Mouse (Mus musculus): ENCODE data around the gene Ablim1. TPM values are rescaled to one million over a fixed set of nuclear protein-coding genes. Genes with fewer than 3 reads are reported as not detected.

The Ablim1 gene
- polyA plus RNA-seq, 1 experiment = 501 TPM

GRCm38 (mm10) chr19:57298006-57298405 lies 16.7 kb downstream of the Ablim1 start:
- Histone ChIP-seq H3K4me3 (ENCODE audit: insufficient read depth, low read depth, low read length) (no peak overlapping the region), H3K27ac (ENCODE audit: insufficient read depth, low read depth, low read length) (no peak overlapping the region), H3K4me1 (ENCODE audit: control insufficient read depth, insufficient read depth, low read length) (peaks cover 10% of the 10 kb centered on the region)
- TF ChIP-seq POLR2A (IDR thresholded peaks at IDR 0.05; ENCODE audit: insufficient read depth, low read depth, low read length) (no peak), CTCF (IDR thresholded peaks at IDR 0.05; ENCODE audit: insufficient read depth, low read depth, low read length) (no peak)
- WGBS = 79% methylated on average over 5 of the region's 5 CpGs

GRCm38 (mm10) chr19:57297447-57297846 lies 17.3 kb downstream of the Ablim1 start:
- Histone ChIP-seq H3K27ac (ENCODE audit: insufficient read depth, low read depth, low read length) (no peak overlapping the region), H3K4me3 (ENCODE audit: insufficient read depth, low read depth, low read length) (no peak overlapping the region), H3K4me1 (ENCODE audit: control insufficient read depth, insufficient read depth, low read length) (peaks cover 10% of the 10 kb centered on the region)
- TF ChIP-seq CTCF (IDR thresholded peaks at IDR 0.05; ENCODE audit: insufficient read depth, low read depth, low read length) (no peak), POLR2A (IDR thresholded peaks at IDR 0.05; ENCODE audit: insufficient read depth, low read depth, low read length) (no peak)
- 66% methylated on average over 9 of the region's 9 CpGs for WGBS

GRCm38 (mm10) chr19:57296539-57296938 lies 18.2 kb downstream of the Ablim1 start:
- H3K27ac ChIP-seq (ENCODE audit: insufficient read depth, low read depth, low read length) = no peak overlapping the region

GRCm38 (mm10) chr19:57295521-57295920 lies 19.2 kb downstream of the Ablim1 start:
- 83% methylated on average over 9 of the region's 9 CpGs for WGBS
- TF ChIP-seq POLR2A (IDR thresholded peaks at IDR 0.05; ENCODE audit: insufficient read depth, low read depth, low read length) (no peak), CTCF (IDR thresholded peaks at IDR 0.05; ENCODE audit: insufficient read depth, low read depth, low read length) (no peak)
- H3K4me3 ChIP-seq (ENCODE audit: insufficient read depth, low read depth, low read length) = no peak overlapping the region
- no peak overlapping the region for H3K27ac ChIP-seq (ENCODE audit: insufficient read depth, low read depth, low read length)
- peaks cover 6% of the 10 kb centered on the region; the same call in 1 of the 2 replicates for H3K4me1 ChIP-seq (ENCODE audit: control insufficient read depth, insufficient read depth, low read length)

More at GRCm38 (mm10) chr19:57296539-57296938, 18.2 kb downstream of the Ablim1 start:
- no peak overlapping the region for H3K4me3 ChIP-seq (ENCODE audit: insufficient read depth, low read depth, low read length)
- peaks cover 6% of the 10 kb centered on the region; the same call in 1 of the 2 replicates for H3K4me1 ChIP-seq (ENCODE audit: control insufficient read depth, insufficient read depth, low read length)
- TF ChIP-seq CTCF (IDR thresholded peaks at IDR 0.05; ENCODE audit: insufficient read depth, low read depth, low read length) (no peak), POLR2A (IDR thresholded peaks at IDR 0.05; ENCODE audit: insufficient read depth, low read depth, low read length) (no peak)
- WGBS = 68% methylated on average over 5 of the region's 5 CpGs

- Histone ChIP-seq H3K27ac (ENCODE audit: insufficient read depth, low read depth, low read length) (no peak overlapping the region), H3K4me1 (ENCODE audit: control insufficient read depth, insufficient read depth, low read length) (peaks cover 6% of the 10 kb centered on the region; the same call in 1 of the 2 replicates)
- TF ChIP-seq POLR2A (IDR thresholded peaks at IDR 0.05; ENCODE audit: insufficient read depth, low read depth, low read length) (no peak), CTCF (IDR thresholded peaks at IDR 0.05; ENCODE audit: insufficient read depth, low read depth, low read length) (no peak)
Observed at GRCm38 (mm10) chr19:57294356-57294755, 20.4 kb downstream of the Ablim1 start.

GRCm38 (mm10) chr19:57293737-57294136 lies 21.0 kb downstream of the Ablim1 start:
- Histone ChIP-seq H3K4me3 (ENCODE audit: insufficient read depth, low read depth, low read length) (no peak overlapping the region), H3K4me1 (ENCODE audit: control insufficient read depth, insufficient read depth, low read length) (peaks cover 6% of the 10 kb centered on the region; the same call in 1 of the 2 replicates), H3K27ac (ENCODE audit: insufficient read depth, low read depth, low read length) (no peak overlapping the region)
- WGBS = 51% methylated on average over 7 of the region's 7 CpGs
- TF ChIP-seq POLR2A (IDR thresholded peaks at IDR 0.05; ENCODE audit: insufficient read depth, low read depth, low read length) (no peak), CTCF (IDR thresholded peaks at IDR 0.05; ENCODE audit: insufficient read depth, low read depth, low read length) (no peak)

More at GRCm38 (mm10) chr19:57294356-57294755, 20.4 kb downstream of the Ablim1 start:
- WGBS = 82% methylated on average over 4 of the region's 4 CpGs
- no peak overlapping the region for H3K4me3 ChIP-seq (ENCODE audit: insufficient read depth, low read depth, low read length)

GRCm38 (mm10) chr19:57283310-57283709 lies 31.4 kb downstream of the Ablim1 start:
- no peak overlapping the region for H3K27ac ChIP-seq (ENCODE audit: insufficient read depth, low read depth, low read length)
- no peaks in the 10 kb centered on the region for H3K4me1 ChIP-seq (ENCODE audit: control insufficient read depth, insufficient read depth, low read length)
- WGBS = 60% methylated on average over 3 of the region's 3 CpGs
- TF ChIP-seq CTCF (IDR thresholded peaks at IDR 0.05; ENCODE audit: insufficient read depth, low read depth, low read length) (no peak), POLR2A (IDR thresholded peaks at IDR 0.05; ENCODE audit: insufficient read depth, low read depth, low read length) (no peak)
- H3K4me3 ChIP-seq (ENCODE audit: insufficient read depth, low read depth, low read length) = no peak overlapping the region

DNA sequence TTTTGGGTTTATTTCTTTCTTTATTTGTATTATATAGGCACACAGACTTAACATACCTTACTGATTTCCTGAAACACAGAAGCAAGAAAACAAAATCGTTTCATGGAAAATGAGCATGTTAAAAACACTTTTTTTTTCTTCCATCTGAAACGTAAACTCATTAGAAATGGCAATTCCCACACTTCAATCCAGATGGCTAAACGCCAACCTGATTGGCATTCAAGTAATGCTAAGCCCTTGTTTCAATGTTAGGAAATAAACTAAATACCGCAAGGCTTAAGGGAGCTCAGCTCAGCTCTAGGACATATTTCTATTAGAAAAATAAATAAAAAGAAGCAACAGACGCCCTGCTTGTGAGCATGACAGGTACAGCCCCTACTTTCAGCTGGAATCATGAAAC lies 32.1 kb downstream of the Ablim1 start:
- H3K27ac ChIP-seq (ENCODE audit: insufficient read depth, low read depth, low read length) = no peak overlapping the region
- whole genome bisulfite sequencing = 50% methylated on average over 5 of the region's 5 CpGs

DNA sequence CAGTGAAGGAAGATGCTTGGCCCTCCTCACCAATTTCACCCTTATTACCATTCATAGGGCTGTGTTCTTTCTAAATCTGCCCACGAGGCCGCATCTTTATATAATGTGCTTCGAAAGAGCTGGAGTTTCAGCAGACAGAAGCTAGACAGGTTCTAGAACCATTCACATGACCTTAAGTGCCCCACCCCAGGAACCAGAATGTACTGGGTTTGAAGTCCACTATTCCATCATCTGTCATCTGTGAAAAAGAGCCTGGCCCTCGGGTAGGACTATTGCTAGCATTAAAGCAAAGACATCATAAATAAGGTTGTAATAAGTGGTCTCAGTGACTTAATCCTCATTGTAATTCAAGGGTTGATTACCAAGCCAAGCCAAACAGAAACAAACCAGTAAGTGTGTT lies 35.1 kb downstream of the Ablim1 start:
- WGBS = 70% methylated on average over 4 of the region's 4 CpGs
- H3K4me3 ChIP-seq (ENCODE audit: insufficient read depth, low read depth, low read length) = no peak overlapping the region

More for the DNA sequence above, 32.1 kb downstream of the Ablim1 start:
- no peak overlapping the region for H3K4me3 ChIP-seq (ENCODE audit: insufficient read depth, low read depth, low read length)
- no peak for TF ChIP-seq POLR2A (IDR thresholded peaks at IDR 0.05; ENCODE audit: insufficient read depth, low read depth, low read length)
- no peaks in the 10 kb centered on the region for H3K4me1 ChIP-seq (ENCODE audit: control insufficient read depth, insufficient read depth, low read length)

GRCm38 (mm10) chr19:57278263-57278662 lies 36.5 kb downstream of the Ablim1 start:
- H3K4me3 ChIP-seq (ENCODE audit: insufficient read depth, low read depth, low read length) = no peak overlapping the region
- no peak for TF ChIP-seq POLR2A (IDR thresholded peaks at IDR 0.05; ENCODE audit: insufficient read depth, low read depth, low read length)
- TF ChIP-seq CTCF (IDR thresholded peaks at IDR 0.05; ENCODE audit: insufficient read depth, low read depth, low read length) = no peak
- H3K27ac ChIP-seq (ENCODE audit: insufficient read depth, low read depth, low read length) = no peak overlapping the region
- peaks cover 3% of the 10 kb centered on the region; the same call in 1 of the 2 replicates for H3K4me1 ChIP-seq (ENCODE audit: control insufficient read depth, insufficient read depth, low read length)
- WGBS = 82% methylated on average over 8 of the region's 8 CpGs

More for the DNA sequence above, 35.1 kb downstream of the Ablim1 start:
- Histone ChIP-seq H3K4me1 (ENCODE audit: control insufficient read depth, insufficient read depth, low read length) (no peaks in the 10 kb centered on the region; the same call in 1 of the 2 replicates), H3K27ac (ENCODE audit: insufficient read depth, low read depth, low read length) (no peak overlapping the region)
- TF ChIP-seq CTCF (IDR thresholded peaks at IDR 0.05; ENCODE audit: insufficient read depth, low read depth, low read length) = no peak
- no peak for TF ChIP-seq POLR2A (IDR thresholded peaks at IDR 0.05; ENCODE audit: insufficient read depth, low read depth, low read length)
